Comparison of ENCODE assay signal across 8 mouse cellular contexts in the genomic region with DNA sequence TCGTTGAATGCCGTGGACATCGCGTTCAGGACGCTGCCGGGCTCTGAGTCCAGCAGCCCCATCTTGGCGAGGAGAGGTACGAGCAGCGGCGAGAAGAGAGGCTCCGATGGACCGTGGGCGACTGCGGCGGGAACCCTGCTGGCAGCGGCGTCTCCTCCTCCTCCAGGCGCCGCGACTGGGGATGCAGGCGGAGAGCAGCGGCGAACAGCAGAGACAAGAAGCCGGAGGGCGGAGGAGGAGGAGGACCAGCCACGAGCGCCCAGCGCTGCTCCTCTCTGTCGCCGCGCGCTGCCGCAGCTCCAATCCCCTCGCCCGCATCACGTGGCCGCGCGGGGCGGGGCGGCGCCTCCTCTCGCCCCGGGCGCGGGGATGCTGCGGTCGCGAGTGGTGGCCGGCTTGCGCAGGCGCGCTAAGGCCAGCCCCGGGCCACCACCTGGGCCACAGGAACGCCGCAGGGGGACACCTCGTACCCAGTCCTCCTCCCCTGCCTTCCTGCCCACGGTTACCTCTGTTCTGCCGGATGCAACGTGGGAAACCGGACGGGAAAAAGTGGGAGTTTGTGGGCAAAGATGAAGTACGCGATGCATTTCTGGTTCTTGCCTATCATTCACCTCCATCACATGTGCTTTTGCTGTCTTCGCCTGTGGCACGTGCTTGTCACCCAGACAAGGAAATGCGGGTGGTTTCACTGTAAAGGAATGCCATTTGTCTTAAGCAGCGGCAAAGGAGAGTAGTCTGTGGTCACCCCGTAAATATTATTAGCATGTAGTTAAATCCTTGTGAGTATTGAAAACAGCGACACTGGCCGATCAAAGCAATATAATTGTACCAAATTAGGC. TPM values are rescaled to one million over a fixed set of nuclear protein-coding genes. Genes with fewer than 3 reads are reported as not detected.
DNase-seq lines count a peak whose midpoint lies in the region; ATAC-seq and TF ChIP-seq lines count a peak whose summit lies in the region.

TSS of gene Elovl4 (minus strand) at position 301 of the 839 bp plus-strand sequence.

- peak within 1 kb of the TSS; percentile 81 for H3K4me3 ChIP-seq in ES-Bruce4 (ENCODE audit: low read depth, low read length)
- H3K4me3 ChIP-seq in forebrain, postnatal 0 days (ENCODE audit: low read depth, low read length): peak within 1 kb of the TSS; percentile 88
- peak within 1 kb of the TSS; percentile 47 for H3K4me3 ChIP-seq in liver, embryonic 15.5 days (replicated peaks)
- H3K4me3 ChIP-seq in neural tube, embryonic 11.5 days (ENCODE audit: low read depth, low read length): peak within 1 kb of the TSS; percentile 69

- TF ChIP-seq EP300 in ES-Bruce4 (IDR thresholded peaks at IDR 0.05; ENCODE audit: insufficient read depth, low read depth, low read length): no peak

- no peaks in the 10 kb centered on the region for H3K9me3 ChIP-seq in ES-Bruce4 (replicated peaks; ENCODE audit: control insufficient read depth, insufficient read depth, low read length, poor library complexity, severe bottlenecking)
- no peaks in the 10 kb centered on the region for H3K9me3 ChIP-seq in forebrain, postnatal 0 days (ENCODE audit: low read length)
- no peaks in the 10 kb centered on the region for H3K9me3 ChIP-seq in liver, embryonic 15.5 days (replicated peaks)
- H3K9me3 ChIP-seq in neural tube, embryonic 11.5 days (ENCODE audit: control insufficient read depth, low read length): no peaks in the 10 kb centered on the region

- no peaks in the 10 kb centered on the region for H3K36me3 ChIP-seq in ES-Bruce4 (ENCODE audit: control insufficient read depth, insufficient read depth, low read length, poor library complexity, severe bottlenecking)
- no peaks in the 10 kb centered on the region for H3K36me3 ChIP-seq in forebrain, postnatal 0 days (ENCODE audit: insufficient read depth)
- no peaks in the 10 kb centered on the region for H3K36me3 ChIP-seq in liver, embryonic 15.5 days (replicated peaks)
- H3K36me3 ChIP-seq in neural tube, embryonic 11.5 days (ENCODE audit: control insufficient read depth, insufficient read depth, low read length): no peaks in the 10 kb centered on the region

- H3K27ac ChIP-seq in ES-Bruce4 (ENCODE audit: insufficient read depth, low read length): no peak within 1 kb of the TSS
- H3K27ac ChIP-seq in forebrain, postnatal 0 days (ENCODE audit: low read depth, low read length): peak within 1 kb of the TSS; percentile 96
- no peak within 1 kb of the TSS for H3K27ac ChIP-seq in liver, embryonic 15.5 days (replicated peaks)
- H3K27ac ChIP-seq in neural tube, embryonic 11.5 days (ENCODE audit: low read depth, low read length): peak within 1 kb of the TSS; percentile 88

- DNase-seq in cerebellum, adult 11-12 months: peak; percentile 92
- peak; percentile 93 for DNase-seq in forebrain, postnatal 0 days
- peak; percentile 50 to 65 for DNase-seq in heart, postnatal 14 days
- DNase-seq in layer of hippocampus, adult 11-12 months (ENCODE audit: low spot score): peak; percentile 85
- DNase-seq in neural tube, embryonic 11.5 days (ENCODE audit: low spot score): peak; percentile 91
- DNase-seq in testis, postnatal 10 days (ENCODE audit: low spot score): peak; percentile 72

- intact Hi-C loops in heart, postnatal 14 days (cut with DNase I): no loop called here

- peak within 1 kb of the TSS; percentile 72 for H3K4me2 ChIP-seq in forebrain, postnatal 0 days (ENCODE audit: low read depth)
- H3K4me2 ChIP-seq in liver, embryonic 15.5 days: peak within 1 kb of the TSS; percentile 70
- H3K4me2 ChIP-seq in neural tube, embryonic 11.5 days (ENCODE audit: low read depth): peak within 1 kb of the TSS; percentile 78

- H3K4me1 ChIP-seq in ES-Bruce4 (ENCODE audit: control insufficient read depth, insufficient read depth, low read length): no peaks in the 10 kb centered on the region
- peaks cover 4% of the 10 kb centered on the region; the same call in 1 of the 2 replicates for H3K4me1 ChIP-seq in forebrain, postnatal 0 days (ENCODE audit: insufficient read depth)
- peaks cover 11% of the 10 kb centered on the region for H3K4me1 ChIP-seq in liver, embryonic 15.5 days (replicated peaks)
- peaks cover 8% of the 10 kb centered on the region for H3K4me1 ChIP-seq in neural tube, embryonic 11.5 days (ENCODE audit: control insufficient read depth, insufficient read depth, low read length)

- no peak for TF ChIP-seq CTCF in ES-Bruce4 (IDR thresholded peaks at IDR 0.05; ENCODE audit: low read depth, low read length)
- TF ChIP-seq CTCF in forebrain, postnatal 0 days (IDR thresholded peaks at IDR 0.05; ENCODE audit: low read depth): no peak

- H3K27me3 ChIP-seq in ES-Bruce4 (ENCODE audit: control insufficient read depth, insufficient read depth, low read length, poor library complexity, severe bottlenecking): peaks cover 5% of the 10 kb centered on the region; the same call in 1 of the 2 replicates
- H3K27me3 ChIP-seq in forebrain, postnatal 0 days (ENCODE audit: insufficient read depth, low read length): no peaks in the 10 kb centered on the region
- H3K27me3 ChIP-seq in liver, embryonic 15.5 days: peaks cover 49% of the 10 kb centered on the region
- no peaks in the 10 kb centered on the region for H3K27me3 ChIP-seq in neural tube, embryonic 11.5 days (ENCODE audit: control insufficient read depth, insufficient read depth, low read length)

- no peak for TF ChIP-seq POLR2A in ES-Bruce4 (IDR thresholded peaks at IDR 0.05; ENCODE audit: insufficient read depth, low read length)

- WGBS in forebrain, postnatal 0 days: 3% methylated on average over 58 of the region's 71 CpGs
- WGBS in liver, embryonic 15.5 days (ENCODE audit: insufficient replicate concordance): 1% methylated on average over 63 of the region's 71 CpGs
- 2% methylated on average over 61 of the region's 71 CpGs for WGBS in neural tube, embryonic 11.5 days

- peak; percentile 93 for ATAC-seq in forebrain, postnatal 0 days
- no peak for ATAC-seq in liver, embryonic 15.5 days (ENCODE audit: insufficient read depth)
- ATAC-seq in neural tube, embryonic 11.5 days (ENCODE audit: insufficient read depth, low FRiP score, low TSS enrichment): peak; percentile 92

- H3K9ac ChIP-seq in ES-Bruce4 (ENCODE audit: low read depth, poor library complexity, severe bottlenecking): peak within 1 kb of the TSS; percentile 21
- peak within 1 kb of the TSS; percentile 98 for H3K9ac ChIP-seq in forebrain, postnatal 0 days
- H3K9ac ChIP-seq in liver, embryonic 15.5 days: no peak within 1 kb of the TSS
- peak within 1 kb of the TSS; percentile 82 for H3K9ac ChIP-seq in neural tube, embryonic 11.5 days (ENCODE audit: low read length)

RNA-seq across cellular contexts. Expression of gene Elovl4, which starts in this region (rescaled TPM):
- polyA plus RNA-seq in ES-Bruce4 (2011; ENCODE audit: insufficient read depth, insufficient read length, low read depth, missing spikeins): 4.8 and 5.0 TPM in 2 replicates
- total RNA-seq in forebrain, postnatal 0 days (2014; rRNA removed): 57.8 and 75.6 TPM in 2 replicates
- polyA plus RNA-seq in forebrain, postnatal 0 days (2015; fragmentation: Nextera tagmentation; extraction: Ambion mirVana): 112 and 123 TPM in 2 replicates
- total RNA-seq in heart, postnatal 14 days (2021): under 1 TPM; 0.20 to 0.60 TPM
- polyA plus RNA-seq in liver, embryonic 15.5 days (2015; fragmentation: Nextera tagmentation; extraction: Ambion mirVana): 0.20 and 0.36 TPM in 2 replicates
- 41.2 and 46.0 TPM in 2 replicates for polyA plus RNA-seq in neural tube, embryonic 11.5 days (2014; fragmentation: Nextera tagmentation; extraction: Ambion mirVana)

Comparison
In these comparisons a context has a peak if more than half of its experiments do, and no peak if none do; other contexts are left out.
1. RNA of gene Elovl4 (total RNA-seq): 57.8 to 75.6 TPM in forebrain, postnatal 0 days; 0.20 to 0.60 TPM in heart, postnatal 14 days; every median in the first group is over 10 times any median in the second.
2. Peak in DNase-seq in heart, postnatal 14 days; RNA of the gene not detected or under 1 TPM.
3. H3K27ac ChIP-seq: peak in forebrain, postnatal 0 days (single experiment) and neural tube, embryonic 11.5 days (single experiment); none in ES-Bruce4 (single experiment) and liver, embryonic 15.5 days (single experiment).
4. Peak in every context shown above with its lines, with median percentiles within 50 percentile points of each other: H3K4me3 ChIP-seq, DNase-seq and H3K4me2 ChIP-seq.